ENCODE assay signal across 11 mouse cellular contexts in the genomic region with DNA sequence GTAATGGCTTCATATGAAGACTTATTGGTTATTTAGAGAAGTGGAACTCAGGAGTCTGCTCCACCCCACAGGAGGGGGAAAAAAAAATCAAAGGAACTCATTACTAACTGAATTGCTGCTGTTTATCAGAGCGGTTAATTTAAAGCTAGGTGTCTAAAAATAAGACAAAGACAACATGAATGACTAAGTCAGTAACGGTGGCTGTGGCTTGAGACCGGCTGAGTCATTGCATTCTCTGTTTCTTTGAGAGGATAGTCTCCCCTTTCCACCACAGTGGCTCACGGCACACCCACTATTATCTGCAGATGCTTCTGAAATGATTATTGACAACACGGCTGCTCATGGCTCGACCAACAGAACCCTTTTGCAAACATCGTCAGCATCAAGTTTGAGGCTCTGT.
DNase-seq lines count a peak whose midpoint lies in the region; ATAC-seq lines count a peak whose summit lies in the region.
"Had no signal": no experiment of that assay in that cellular context is flagged by ENCODE, and none has a peak within 500 bp of the region (broad histone marks: within the 10 kb centered on the region; RNA-seq: fewer than 3 reads in every experiment).

No protein-coding gene starts in this region.

- 16% methylated on average over 7 of the region's 7 CpGs for WGBS in liver, embryonic 16.5 days (ENCODE audit: insufficient replicate concordance)

- H3K27ac ChIP-seq in liver, embryonic 16.5 days (ENCODE audit: low read length): peak overlapping the region; percentile 46; the same call in 1 of the 2 replicates
- H3K27ac ChIP-seq: heart, embryonic 10.5 days; hindbrain, embryonic 12.5 days; midbrain, embryonic 13.5 days had no signal

- no peaks in the 10 kb centered on the region for H3K27me3 ChIP-seq in liver, embryonic 16.5 days (ENCODE audit: control insufficient read depth, insufficient read depth, low read depth, low read length)
- H3K27me3 ChIP-seq: hindbrain, embryonic 12.5 days had no signal

- H3K36me3 ChIP-seq in liver, embryonic 16.5 days (ENCODE audit: control insufficient read depth, insufficient read depth): no peaks in the 10 kb centered on the region
- H3K36me3 ChIP-seq: heart, embryonic 10.5 days; hindbrain, embryonic 12.5 days; midbrain, embryonic 13.5 days had no signal

- H3K4me1 ChIP-seq in liver, embryonic 16.5 days (ENCODE audit: control insufficient read depth, low read depth, low read length): peaks cover 11% of the 10 kb centered on the region
- H3K4me1 ChIP-seq: hindbrain, embryonic 12.5 days had no signal

- DNase-seq in 3T3-L1 (ENCODE audit: low read depth, low spot score): peak; percentile 56
- DNase-seq in CD4-positive, CD25-positive, alpha-beta regulatory T cell, adult 2 months (ENCODE audit: low read depth, low spot score): peak; percentile 28
- DNase-seq in brain, adult 2 months (ENCODE audit: low read depth, low spot score): peak; percentile 27
- no peak for DNase-seq in neural tube, embryonic 10.5 days (ENCODE audit: extremely low spot score, low spot score)
- no peak for DNase-seq in cerebellum, postnatal 25 days
- no peak for DNase-seq in frontal cortex, postnatal 25 days (ENCODE audit: low spot score in 2 of 2)
- DNase-seq in kidney, postnatal 14 days: no peak

- no peak overlapping the region for H3K4me2 ChIP-seq in liver, embryonic 16.5 days (ENCODE audit: low read depth, low read length)
- H3K4me2 ChIP-seq: hindbrain, embryonic 12.5 days; midbrain, embryonic 13.5 days had no signal

- H3K9me3 ChIP-seq in liver, embryonic 16.5 days (replicated peaks; ENCODE audit: control insufficient read depth, low read length): no peaks in the 10 kb centered on the region
- H3K9me3 ChIP-seq: heart, embryonic 10.5 days; hindbrain, embryonic 12.5 days; midbrain, embryonic 13.5 days had no signal

- no peak overlapping the region for H3K9ac ChIP-seq in liver, embryonic 16.5 days (ENCODE audit: low read depth, low read length)
- H3K9ac ChIP-seq: hindbrain, embryonic 12.5 days; midbrain, embryonic 13.5 days had no signal

- no peak overlapping the region for H3K4me3 ChIP-seq in liver, embryonic 16.5 days (ENCODE audit: low read depth, low read length)
- H3K4me3 ChIP-seq: heart, embryonic 10.5 days; hindbrain, embryonic 12.5 days; midbrain, embryonic 13.5 days had no signal

- ATAC-seq in liver, embryonic 16.5 days (ENCODE audit: low read depth): no peak
- ATAC-seq: midbrain, embryonic 13.5 days had no signal

Comparison
In these comparisons a context has a peak if more than half of its experiments do, and no peak if none do; other contexts are left out.
1. DNase-seq: peak in 3T3-L1 (single experiment), CD4-positive, CD25-positive, alpha-beta regulatory T cell, adult 2 months (single experiment) and brain, adult 2 months (single experiment); none in neural tube, embryonic 10.5 days (single experiment), cerebellum, postnatal 25 days (0 of 2), frontal cortex, postnatal 25 days (0 of 2) and kidney, postnatal 14 days (single experiment).